Mouse (Mus musculus) layer of hippocampus, adult 9-10 months (tissue): ENCODE data around the gene Krtap16-3.

Experiments used
- DNase-seq: peaks from one replicate; pipeline ENCODE4 v3.0.0; 2022; ENCODE audit warnings: low spot score

The Krtap16-3 gene

GRCm38 (mm10) chr16:88962773-88963172, at the start of gene Krtap16-3:
TSS of gene Krtap16-3 (minus strand) at chr16:88962873.
- DNase-seq = no peak

GRCm38 (mm10) chr16:89010659-89011058, 48.0 kb upstream of the Krtap16-3 start, which contains the start of gene Krtap22-2:
TSS of gene Krtap22-2 (minus strand) at chr16:89010759.
- DNase-seq = no peak

GRCm38 (mm10) chr16:88941106-88941505, 21.6 kb downstream of the Krtap16-3 start:
- no peak for DNase-seq

- no peak for DNase-seq
Observed at GRCm38 (mm10) chr16:88938252-88938651, 24.4 kb downstream of the Krtap16-3 start.

- no peak for DNase-seq
Observed at GRCm38 (mm10) chr16:88932165-88932564, 30.5 kb downstream of the Krtap16-3 start, which contains the start of gene Krtap19-9b. TSS of gene Krtap19-9b (minus strand) at chr16:88932265.
